Mouse (Mus musculus): ENCODE data around the gene Cdk6. TPM values are rescaled to one million over a fixed set of nuclear protein-coding genes. Genes with fewer than 3 reads are reported as not detected.

Gene Cdk6
- total RNA-seq, 1 experiment, result 34.1 TPM

DNA sequence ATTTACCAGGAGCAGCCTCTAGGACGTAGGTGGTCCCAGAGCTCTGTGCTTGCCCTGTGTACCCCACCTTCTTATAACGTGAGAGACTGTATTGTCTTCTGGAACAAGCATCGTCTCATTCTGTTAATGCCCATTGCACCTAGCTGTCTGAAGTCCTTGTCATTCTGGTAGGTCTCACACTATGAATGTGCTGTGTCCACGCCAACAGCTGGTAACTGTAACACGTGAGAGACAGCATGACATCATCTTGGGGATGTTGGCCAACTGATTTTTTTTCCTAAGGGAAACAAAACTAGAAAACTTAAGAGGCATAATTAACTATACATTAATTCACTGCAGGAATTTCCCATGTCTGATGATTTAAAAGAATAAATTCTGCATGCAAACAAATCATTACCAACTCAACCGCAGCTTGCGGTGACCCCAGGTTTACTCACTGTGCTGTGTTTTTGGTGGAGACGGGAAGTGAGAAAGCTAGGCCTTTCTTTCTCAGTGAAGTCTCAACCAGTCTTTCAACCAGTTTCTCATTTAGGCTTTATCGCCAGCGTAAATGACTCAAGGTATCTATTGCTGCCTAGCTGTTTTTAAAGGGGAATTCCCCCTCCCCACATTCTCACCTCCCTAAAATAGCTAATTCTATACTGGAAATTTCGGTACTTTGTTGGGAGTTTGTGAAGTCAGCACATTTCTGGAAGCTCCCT, 14.4 kb downstream of the Cdk6 start:
- in situ Hi-C loops (cut with MboI; ENCODE audit: low sequenced_read_pairs in 2 of 2, unreplicated experiment in 2 of 2), result no loop called here
- DNase-seq (ENCODE audit: low read depth, low spot score), result no peak

DNA sequence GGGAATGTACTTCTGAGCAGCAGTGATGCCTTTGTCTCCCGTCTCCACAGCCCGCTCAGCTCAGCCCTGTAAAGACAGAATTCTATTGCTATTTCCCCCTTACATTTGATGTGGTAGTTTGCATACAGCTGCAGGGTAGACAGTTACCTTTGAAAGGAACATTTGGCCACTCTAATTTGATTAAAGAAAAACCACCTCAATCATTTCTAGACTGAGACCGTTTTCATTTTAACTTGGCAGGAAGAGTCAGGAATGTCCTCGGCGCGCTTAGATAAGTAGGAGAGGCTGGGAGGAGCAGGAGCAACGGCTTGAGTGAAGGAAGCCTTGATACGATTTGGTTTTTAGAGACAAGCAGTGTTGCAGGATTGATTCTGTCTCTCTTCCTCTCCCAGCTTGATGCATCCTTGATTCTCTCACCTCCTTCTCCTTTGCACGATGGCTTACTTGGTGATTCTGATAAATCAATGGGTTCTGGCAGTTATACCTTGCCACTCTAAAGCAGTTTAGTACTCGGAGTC, 15.0 kb downstream of the Cdk6 start:
- H3K36me3 ChIP-seq (ENCODE audit: control insufficient read depth, insufficient read depth, low read length, poor library complexity, severe bottlenecking), result no peaks in the 10 kb centered on the region; the same call in 1 of the 2 replicates
- H3K27ac ChIP-seq (ENCODE audit: insufficient read depth, low read depth, low read length, poor library complexity, severe bottlenecking), result no peak overlapping the region
- no peaks in the 10 kb centered on the region for H3K9me3 ChIP-seq (ENCODE audit: control insufficient read depth, insufficient read depth, low read depth, low read length)
- DNase-seq (ENCODE audit: low read depth, low spot score), result no peak
- H3K9ac ChIP-seq (ENCODE audit: insufficient read depth, low read depth, low read length, poor library complexity, severe bottlenecking), result no peak overlapping the region
- peaks cover 2 to 8% of the 10 kb centered on the region in 2 experiments; a peak in 1 of 4 replicates for H3K4me1 ChIP-seq (ENCODE audit: control insufficient read depth in 2 of 2, insufficient read depth in 2 of 2, low read length in 2 of 2, poor library complexity in 1 of 2)
- in situ Hi-C loops (cut with MboI; ENCODE audit: low sequenced_read_pairs in 2 of 2, unreplicated experiment in 2 of 2), result no loop called here
- no peak overlapping the region for H3K4me3 ChIP-seq (ENCODE audit: insufficient read depth in 1 of 2, low read depth in 1 of 2, low read length in 2 of 2, poor library complexity in 1 of 2, severe bottlenecking in 1 of 2)
- TF ChIP-seq ZC3H11A (IDR thresholded peaks at IDR 0.05; ENCODE audit: borderline replicate concordance, low read depth, low read length) (no peak), ZNF384 (IDR thresholded peaks at IDR 0.05; ENCODE audit: low read depth, low read length) (no peak), MAFK (IDR thresholded peaks at IDR 0.05; ENCODE audit: insufficient read depth, low read depth, low read length) (no peak), CHD2 (IDR thresholded peaks at IDR 0.05; ENCODE audit: low read depth, low read length) (no peak), HCFC1 (IDR thresholded peaks at IDR 0.05; ENCODE audit: borderline replicate concordance, insufficient read depth, low read length) (no peak)

More for the DNA sequence above, 14.4 kb downstream of the Cdk6 start:
- peaks cover 2 to 8% of the 10 kb centered on the region in 2 experiments; a peak in 1 of 4 replicates for H3K4me1 ChIP-seq (ENCODE audit: control insufficient read depth in 2 of 2, insufficient read depth in 2 of 2, low read length in 2 of 2, poor library complexity in 1 of 2)
- H3K27ac ChIP-seq (ENCODE audit: insufficient read depth, low read depth, low read length, poor library complexity, severe bottlenecking), result no peak overlapping the region
- H3K9me3 ChIP-seq (ENCODE audit: control insufficient read depth, insufficient read depth, low read depth, low read length), result no peaks in the 10 kb centered on the region
- no peak overlapping the region for H3K9ac ChIP-seq (ENCODE audit: insufficient read depth, low read depth, low read length, poor library complexity, severe bottlenecking)
- H3K4me3 ChIP-seq (ENCODE audit: insufficient read depth in 1 of 2, low read depth in 1 of 2, low read length in 2 of 2, poor library complexity in 1 of 2, severe bottlenecking in 1 of 2), result no peak overlapping the region
- H3K36me3 ChIP-seq (ENCODE audit: control insufficient read depth, insufficient read depth, low read length, poor library complexity, severe bottlenecking), result no peaks in the 10 kb centered on the region; the same call in 1 of the 2 replicates
- TF ChIP-seq HCFC1 (IDR thresholded peaks at IDR 0.05; ENCODE audit: borderline replicate concordance, insufficient read depth, low read length) (no peak), MAFK (IDR thresholded peaks at IDR 0.05; ENCODE audit: insufficient read depth, low read depth, low read length) (no peak), ZNF384 (IDR thresholded peaks at IDR 0.05; ENCODE audit: low read depth, low read length) (no peak), CHD2 (IDR thresholded peaks at IDR 0.05; ENCODE audit: low read depth, low read length) (no peak), ZC3H11A (IDR thresholded peaks at IDR 0.05; ENCODE audit: borderline replicate concordance, low read depth, low read length) (no peak)

DNA sequence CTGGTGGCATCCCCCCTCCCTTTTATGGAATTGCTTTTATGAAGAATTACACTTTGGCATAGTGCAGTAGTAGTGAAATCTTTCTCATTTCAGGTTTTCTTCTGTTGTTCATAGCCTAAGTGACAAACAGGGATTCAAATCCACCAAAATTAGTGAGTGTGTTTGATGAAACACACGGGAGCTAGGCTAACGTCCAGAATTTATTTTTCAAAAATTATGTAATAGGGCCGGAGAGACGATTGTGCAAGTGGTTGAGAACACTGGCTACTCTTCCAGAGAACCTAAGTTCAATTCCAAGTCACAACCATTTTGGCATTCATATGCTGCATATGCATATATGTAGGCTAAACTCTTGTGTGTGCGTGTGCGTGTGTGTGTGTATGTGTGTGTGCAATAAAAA, 16.2 kb downstream of the Cdk6 start:
- no peak overlapping the region for H3K4me3 ChIP-seq (ENCODE audit: insufficient read depth in 1 of 2, low read depth in 1 of 2, low read length in 2 of 2, poor library complexity in 1 of 2, severe bottlenecking in 1 of 2)
- H3K9me3 ChIP-seq (ENCODE audit: control insufficient read depth, insufficient read depth, low read depth, low read length), result no peaks in the 10 kb centered on the region
- H3K9ac ChIP-seq (ENCODE audit: insufficient read depth, low read depth, low read length, poor library complexity, severe bottlenecking), result no peak overlapping the region
- H3K36me3 ChIP-seq (ENCODE audit: control insufficient read depth, insufficient read depth, low read length, poor library complexity, severe bottlenecking), result no peaks in the 10 kb centered on the region; the same call in 1 of the 2 replicates
- TF ChIP-seq HCFC1 (IDR thresholded peaks at IDR 0.05; ENCODE audit: borderline replicate concordance, insufficient read depth, low read length) (no peak), ZC3H11A (IDR thresholded peaks at IDR 0.05; ENCODE audit: borderline replicate concordance, low read depth, low read length) (no peak), MAFK (IDR thresholded peaks at IDR 0.05; ENCODE audit: insufficient read depth, low read depth, low read length) (no peak), ZNF384 (IDR thresholded peaks at IDR 0.05; ENCODE audit: low read depth, low read length) (no peak), CHD2 (IDR thresholded peaks at IDR 0.05; ENCODE audit: low read depth, low read length) (no peak)
- no peak overlapping the region for H3K27ac ChIP-seq (ENCODE audit: insufficient read depth, low read depth, low read length, poor library complexity, severe bottlenecking)
- in situ Hi-C loops (cut with MboI; ENCODE audit: low sequenced_read_pairs in 2 of 2, unreplicated experiment in 2 of 2), result no loop called here
- no peak for DNase-seq (ENCODE audit: low read depth, low spot score)
- H3K4me1 ChIP-seq (ENCODE audit: control insufficient read depth in 2 of 2, insufficient read depth in 2 of 2, low read length in 2 of 2, poor library complexity in 1 of 2), result peaks cover 0 to 8% of the 10 kb centered on the region in 2 experiments; a peak in 1 of 4 replicates

DNA sequence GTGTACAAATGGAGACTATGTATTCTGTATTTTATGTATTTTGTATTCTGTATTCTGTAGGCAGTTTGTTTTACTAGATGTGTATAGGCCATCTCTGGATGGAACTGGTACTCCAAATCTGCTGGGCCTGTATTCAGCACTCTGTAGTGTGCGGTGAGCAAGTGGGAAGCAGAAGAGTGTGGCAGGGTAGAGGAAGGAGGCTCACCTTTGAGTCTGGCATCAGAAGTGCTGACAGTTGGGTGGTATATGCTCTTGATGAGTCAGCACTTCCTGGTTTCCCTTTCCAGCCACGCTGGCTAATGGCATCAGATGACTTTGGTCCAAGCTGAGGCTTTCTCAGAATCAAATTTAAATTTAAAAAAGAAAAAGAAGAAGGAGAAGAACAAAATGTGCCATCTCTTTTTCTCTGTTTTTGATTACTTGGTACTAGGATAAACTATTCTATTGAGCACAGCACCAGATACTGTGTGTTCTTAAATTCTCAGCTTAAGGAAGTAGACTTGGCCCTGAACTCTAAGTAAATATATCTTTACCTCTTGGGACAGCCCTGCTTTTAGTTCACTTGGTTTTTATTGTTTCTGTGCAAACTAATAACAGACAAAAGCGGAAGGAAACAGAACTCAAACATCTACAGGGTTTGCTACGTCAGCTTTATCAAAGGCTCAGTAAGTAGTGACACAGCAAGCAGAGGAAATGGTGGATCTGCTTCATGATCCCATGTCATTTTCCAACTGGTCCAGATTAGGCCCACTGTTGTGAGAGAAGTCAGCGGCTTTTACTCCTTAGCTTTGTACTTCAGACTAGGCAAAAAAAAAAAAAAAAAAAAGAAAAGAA, 17.6 kb downstream of the Cdk6 start:
- Histone ChIP-seq H3K9me3 (ENCODE audit: control insufficient read depth, insufficient read depth, low read depth, low read length) (no peaks in the 10 kb centered on the region), H3K27ac (ENCODE audit: insufficient read depth, low read depth, low read length, poor library complexity, severe bottlenecking) (no peak overlapping the region), H3K36me3 (ENCODE audit: control insufficient read depth, insufficient read depth, low read length, poor library complexity, severe bottlenecking) (no peaks in the 10 kb centered on the region; the same call in 1 of the 2 replicates), H3K4me3 (ENCODE audit: insufficient read depth in 1 of 2, low read depth in 1 of 2, low read length in 2 of 2, poor library complexity in 1 of 2, severe bottlenecking in 1 of 2) (no peak overlapping the region), H3K4me1 (ENCODE audit: control insufficient read depth in 2 of 2, insufficient read depth in 2 of 2, low read length in 2 of 2, poor library complexity in 1 of 2) (peaks cover 0 to 8% of the 10 kb centered on the region in 2 experiments; a peak in 1 of 4 replicates), H3K9ac (ENCODE audit: insufficient read depth, low read depth, low read length, poor library complexity, severe bottlenecking) (no peak overlapping the region)
- no peak for DNase-seq (ENCODE audit: low read depth, low spot score)
- in situ Hi-C loops (cut with MboI; ENCODE audit: low sequenced_read_pairs in 2 of 2, unreplicated experiment in 2 of 2), result no loop called here
- no peak for TF ChIP-seq HCFC1 (IDR thresholded peaks at IDR 0.05; ENCODE audit: borderline replicate concordance, insufficient read depth, low read length)
- TF ChIP-seq MAFK (IDR thresholded peaks at IDR 0.05; ENCODE audit: insufficient read depth, low read depth, low read length), result peak; percentile 81
